ENCODE assay signal across 8 mouse cellular contexts in genomic region chr4:148151267-148152168, GRCm38 (mm10). TPM values are rescaled to one million over a fixed set of nuclear protein-coding genes. Genes with fewer than 3 reads are reported as not detected.
A peak's percentile ranks its signal among the peaks of the same experiment; 100 is the strongest.
DNase-seq lines count a peak whose midpoint lies in the region; ATAC-seq and TF ChIP-seq lines count a peak whose summit lies in the region.

TSS of gene Fbxo6 (minus strand) at chr4:148152140.

- WGBS in heart, embryonic 12.5 days, result under 1% methylated on average over 57 of the region's 67 CpGs
- under 1% methylated on average over 44 of the region's 67 CpGs for WGBS in kidney, postnatal 0 days
- under 1% methylated on average over 60 of the region's 67 CpGs for WGBS in liver, embryonic 12.5 days (ENCODE audit: insufficient replicate concordance)

- peaks cover 54% of the 10 kb centered on the region for H3K4me1 ChIP-seq in erythroblast, embryonic 14.5 days (ENCODE audit: control insufficient read depth)
- peaks cover 12% of the 10 kb centered on the region for H3K4me1 ChIP-seq in heart, embryonic 12.5 days (replicated peaks)
- peaks cover 14% of the 10 kb centered on the region for H3K4me1 ChIP-seq in kidney, postnatal 0 days (replicated peaks; ENCODE audit: insufficient read depth, low read length)
- peaks cover 42% of the 10 kb centered on the region for H3K4me1 ChIP-seq in liver, embryonic 12.5 days

- H3K4me2 ChIP-seq in heart, embryonic 12.5 days, result peak within 1 kb of the TSS; percentile 91
- peak within 1 kb of the TSS; percentile 96 for H3K4me2 ChIP-seq in kidney, postnatal 0 days (ENCODE audit: low read length)
- peak within 1 kb of the TSS; percentile 97 for H3K4me2 ChIP-seq in liver, embryonic 12.5 days

- TF ChIP-seq CTCF in kidney, postnatal 0 days (IDR thresholded peaks at IDR 0.05; ENCODE audit: low read depth), result peak; percentile 76

- peaks cover 29% of the 10 kb centered on the region for H3K36me3 ChIP-seq in erythroblast, embryonic 14.5 days (ENCODE audit: control insufficient read depth)
- H3K36me3 ChIP-seq in heart, embryonic 12.5 days, result peaks cover 34% of the 10 kb centered on the region
- H3K36me3 ChIP-seq in kidney, postnatal 0 days (ENCODE audit: insufficient read depth, low read length), result 0 out of 2 replicates have a peak, but pooled peaks cover 9% of the 10 kb centered on the region
- peaks cover 7% of the 10 kb centered on the region for H3K36me3 ChIP-seq in liver, embryonic 12.5 days
- no peaks in the 10 kb centered on the region for H3K36me3 ChIP-seq in splenic B cell, adult 2 months (ENCODE audit: control insufficient read depth, insufficient read depth, low read length, poor library complexity, severe bottlenecking)

- 0 out of 2 replicates have a peak, but pooled peaks cover 2% of the 10 kb centered on the region for H3K27me3 ChIP-seq in erythroblast, embryonic 14.5 days (ENCODE audit: control insufficient read depth)
- H3K27me3 ChIP-seq in heart, embryonic 12.5 days (replicated peaks), result no peaks in the 10 kb centered on the region
- H3K27me3 ChIP-seq in kidney, postnatal 0 days (ENCODE audit: insufficient read depth, low read length), result no peaks in the 10 kb centered on the region
- H3K27me3 ChIP-seq in liver, embryonic 12.5 days (replicated peaks), result no peaks in the 10 kb centered on the region
- H3K27me3 ChIP-seq in splenic B cell, adult 2 months (ENCODE audit: control insufficient read depth, insufficient read depth, low read length, poor library complexity, severe bottlenecking), result no peaks in the 10 kb centered on the region

- ATAC-seq in heart, embryonic 12.5 days (ENCODE audit: insufficient number of reproducible peaks, low FRiP score), result peak; percentile 89
- ATAC-seq in kidney, postnatal 0 days (replicated peaks; ENCODE audit: low FRiP score, low read depth), result peak; percentile 90
- peak; percentile 86 for ATAC-seq in liver, embryonic 12.5 days

- H3K27ac ChIP-seq in heart, embryonic 12.5 days (ENCODE audit: poor library complexity, severe bottlenecking), result peak within 1 kb of the TSS; percentile 83
- peak within 1 kb of the TSS; percentile 92 for H3K27ac ChIP-seq in kidney, postnatal 0 days
- H3K27ac ChIP-seq in liver, embryonic 12.5 days, result peak within 1 kb of the TSS; percentile 90

- peak; percentile 94 for DNase-seq in CD4-positive, CD25-positive, alpha-beta regulatory T cell, adult 2 months (ENCODE audit: low read depth, low spot score)
- DNase-seq in brain, embryonic 18.5 days (ENCODE audit: low read depth, low spot score), result peak; percentile 77
- DNase-seq in kidney, postnatal 0 days (ENCODE audit: low spot score), result peak; percentile 95
- peak; percentile 94 for DNase-seq in naive thymus-derived CD4-positive, alpha-beta T cell, adult 2 months (ENCODE audit: low read depth)
- DNase-seq in splenic B cell, adult 2 months (ENCODE audit: low read depth, low spot score), result peak; percentile 91

- H3K4me3 ChIP-seq in erythroblast, embryonic 14.5 days (replicated peaks), result peak within 1 kb of the TSS; percentile 81
- peak within 1 kb of the TSS; percentile 65 for H3K4me3 ChIP-seq in heart, embryonic 12.5 days
- peak within 1 kb of the TSS; percentile 63 for H3K4me3 ChIP-seq in kidney, postnatal 0 days (replicated peaks; ENCODE audit: low read depth, low read length)
- peak within 1 kb of the TSS; percentile 75 for H3K4me3 ChIP-seq in liver, embryonic 12.5 days

- peak within 1 kb of the TSS; percentile 82 for H3K9ac ChIP-seq in heart, embryonic 12.5 days
- H3K9ac ChIP-seq in kidney, postnatal 0 days (ENCODE audit: low read depth, low read length), result peak within 1 kb of the TSS; percentile 76
- peak within 1 kb of the TSS; percentile 81 for H3K9ac ChIP-seq in liver, embryonic 12.5 days

- no peaks in the 10 kb centered on the region for H3K9me3 ChIP-seq in erythroblast, embryonic 14.5 days (ENCODE audit: control insufficient read depth, low read length)
- no peaks in the 10 kb centered on the region for H3K9me3 ChIP-seq in heart, embryonic 12.5 days (replicated peaks)
- H3K9me3 ChIP-seq in kidney, postnatal 0 days (replicated peaks; ENCODE audit: low read length), result no peaks in the 10 kb centered on the region
- no peaks in the 10 kb centered on the region for H3K9me3 ChIP-seq in liver, embryonic 12.5 days (replicated peaks)

RNA-seq across cellular contexts. Expression of gene Fbxo6, which starts in this region (rescaled TPM):
- polyA plus RNA-seq in erythroblast, embryonic 14.5 days (2012), result 2.6 and 2.7 TPM in 2 replicates
- polyA plus RNA-seq in heart, embryonic 12.5 days (2016; fragmentation: Nextera tagmentation; extraction: Ambion mirVana), result 20.2 and 22.9 TPM in 2 replicates
- polyA plus RNA-seq in kidney, postnatal 0 days (2015; fragmentation: Nextera tagmentation; extraction: Ambion mirVana), result 28.5 and 33.7 TPM in 2 replicates
- 20.5 and 28.7 TPM in 2 replicates for polyA plus RNA-seq in liver, embryonic 12.5 days (2016; fragmentation: Nextera tagmentation; extraction: Ambion mirVana)

Comparison
In these comparisons a context has a peak if more than half of its experiments do, and no peak if none do; other contexts are left out.
1. Peak in every context shown above with its lines: DNase-seq, ATAC-seq, H3K4me3 ChIP-seq and H3K27ac ChIP-seq.